Mouse (Mus musculus) c-Kit-positive CD71-positive TER-119-positive erythroid progenitor cells, embryonic 14.5 days (primary cell): ENCODE measurements around the gene Sap18b.
"Not testable (repeated sequence)": the region's sequence is repeated elsewhere in the genome, so short reads cannot be mapped to it uniquely, and the experiment has no call there.

ENCODE experiments used
- DNase-seq: peaks from one replicate; pipeline ENCODE4 v3.0.0-alpha.2; 2013; ENCODE audit warnings: low spot score

The Sap18b gene

GRCm38 (mm10) chr8:95825162-95825561 is at the start of gene Sap18b:
TSS of gene Sap18b (plus strand) at chr8:95825346.
- DNase-seq, result not testable (repeated sequence)

- no peak for DNase-seq
Observed at GRCm38 (mm10) chr8:95781085-95781484, 44.1 kb upstream of the Sap18b start.

GRCm38 (mm10) chr8:95781775-95782174 is 43.4 kb upstream of the Sap18b start:
- no peak for DNase-seq

- no peak for DNase-seq
Observed at GRCm38 (mm10) chr8:95782628-95783027, 42.5 kb upstream of the Sap18b start.

- no peak for DNase-seq
Observed at GRCm38 (mm10) chr8:95785591-95785990, 39.6 kb upstream of the Sap18b start.

GRCm38 (mm10) chr8:95795333-95796061 is 29.6 kb upstream of the Sap18b start:
- not testable (repeated sequence) for DNase-seq

GRCm38 (mm10) chr8:95799117-95799516 is 26.0 kb upstream of the Sap18b start:
- no peak for DNase-seq

GRCm38 (mm10) chr8:95799891-95800290 is 25.3 kb upstream of the Sap18b start:
- DNase-seq, result no peak

- DNase-seq, result no peak
Observed at GRCm38 (mm10) chr8:95800353-95800752, 24.8 kb upstream of the Sap18b start.

- no peak for DNase-seq
Observed at GRCm38 (mm10) chr8:95801476-95802064, 23.6 kb upstream of the Sap18b start.

- DNase-seq, result no peak
Observed at GRCm38 (mm10) chr8:95802231-95802630, 22.9 kb upstream of the Sap18b start.

- DNase-seq, result no peak
Observed at GRCm38 (mm10) chr8:95805482-95805881, 19.7 kb upstream of the Sap18b start.

GRCm38 (mm10) chr8:95806461-95807191 is 18.5 kb upstream of the Sap18b start:
- peak; percentile 18 for DNase-seq

- peak; percentile 95 for DNase-seq
Observed at GRCm38 (mm10) chr8:95807331-95807843, 17.8 kb upstream of the Sap18b start, which contains the start of gene Cnot1. TSS of gene Cnot1 (minus strand) at chr8:95807464.

- peak; percentile 90 for DNase-seq
Observed at GRCm38 (mm10) chr8:95807861-95808260, 17.3 kb upstream of the Sap18b start.

- DNase-seq, result no peak
Observed at GRCm38 (mm10) chr8:95808631-95809030, 16.5 kb upstream of the Sap18b start.

GRCm38 (mm10) chr8:95809116-95809515 is 16.0 kb upstream of the Sap18b start:
- no peak for DNase-seq

GRCm38 (mm10) chr8:95810184-95810591 is 15.0 kb upstream of the Sap18b start:
- DNase-seq, result no peak

- no peak for DNase-seq
Observed at GRCm38 (mm10) chr8:95816044-95816708, 9.0 kb upstream of the Sap18b start.

GRCm38 (mm10) chr8:95817597-95817996 is 7.5 kb upstream of the Sap18b start:
- DNase-seq, result no peak

GRCm38 (mm10) chr8:95818211-95818610 is 6.9 kb upstream of the Sap18b start:
- no peak for DNase-seq

GRCm38 (mm10) chr8:95821266-95821665 is 3.9 kb upstream of the Sap18b start:
- DNase-seq, result no peak
